Mouse (Mus musculus) kidney, adult 8-10 months (tissue): Measurements from ENCODE around the gene Gabbr1.

Source experiments
- DNase-seq, 2 experiments: peaks; one replicate each; pipeline ENCODE4 v3.0.0; 2022

Gene Gabbr1

GRCm38 (mm10) chr17:37078990-37079389, 33.2 kb downstream of the Gabbr1 start:
- no peak for DNase-seq

- DNase-seq, result peak; percentile 35 to 45
These were observed 34.4 kb downstream of the Gabbr1 start for GRCm38 (mm10) chr17:37080119-37080518.

- no peak for DNase-seq
These were observed 35.9 kb downstream of the Gabbr1 start for GRCm38 (mm10) chr17:37081659-37082058.

- peak; percentile 17 to 42 for DNase-seq
These were observed 37.6 kb downstream of the Gabbr1 start for GRCm38 (mm10) chr17:37083327-37083726.

GRCm38 (mm10) chr17:37084632-37085031, 38.9 kb downstream of the Gabbr1 start:
- DNase-seq, result no peak

GRCm38 (mm10) chr17:37085545-37085944, 39.8 kb downstream of the Gabbr1 start:
- no peak for DNase-seq

- DNase-seq, result no peak
These were observed 42.6 kb downstream of the Gabbr1 start, which contains the start of gene Olfr90 for GRCm38 (mm10) chr17:37088399-37088798. Gene Olfr90 (minus strand): TSS chr17:37088499.

GRCm38 (mm10) chr17:37092198-37092597, 46.4 kb downstream of the Gabbr1 start:
- no peak for DNase-seq

- no peak for DNase-seq
These were observed 47.5 kb downstream of the Gabbr1 start for GRCm38 (mm10) chr17:37093289-37093688.

GRCm38 (mm10) chr17:37098178-37098577, 52.4 kb downstream of the Gabbr1 start, which contains the start of gene Olfr91:
Gene Olfr91 (minus strand): TSS chr17:37098278.
- DNase-seq, result no peak

- no peak for DNase-seq
These were observed 74.2 kb downstream of the Gabbr1 start, which contains the start of gene Olfr92 for GRCm38 (mm10) chr17:37119988-37120387. Gene Olfr92 (minus strand): TSS chr17:37120088.
